Mouse (Mus musculus): Measurements from ENCODE around the gene Rassf6. TPM values are rescaled to one million over a fixed set of nuclear protein-coding genes. Genes with fewer than 3 reads are reported as not detected.

The Rassf6 gene
- 6.7 and 11.8 TPM in 2 replicates for polyA plus RNA-seq (2012; rRNA removed)

GRCm38 (mm10) chr5:90640286-90641217 is at the start of gene Rassf6:
Rassf6 (minus strand) TSS chr5:90640657.
- 12% methylated on average over 26 of the region's 26 CpGs for WGBS
- DNase-seq (ENCODE audit: low read depth, low spot score) = peak; percentile 92

DNA sequence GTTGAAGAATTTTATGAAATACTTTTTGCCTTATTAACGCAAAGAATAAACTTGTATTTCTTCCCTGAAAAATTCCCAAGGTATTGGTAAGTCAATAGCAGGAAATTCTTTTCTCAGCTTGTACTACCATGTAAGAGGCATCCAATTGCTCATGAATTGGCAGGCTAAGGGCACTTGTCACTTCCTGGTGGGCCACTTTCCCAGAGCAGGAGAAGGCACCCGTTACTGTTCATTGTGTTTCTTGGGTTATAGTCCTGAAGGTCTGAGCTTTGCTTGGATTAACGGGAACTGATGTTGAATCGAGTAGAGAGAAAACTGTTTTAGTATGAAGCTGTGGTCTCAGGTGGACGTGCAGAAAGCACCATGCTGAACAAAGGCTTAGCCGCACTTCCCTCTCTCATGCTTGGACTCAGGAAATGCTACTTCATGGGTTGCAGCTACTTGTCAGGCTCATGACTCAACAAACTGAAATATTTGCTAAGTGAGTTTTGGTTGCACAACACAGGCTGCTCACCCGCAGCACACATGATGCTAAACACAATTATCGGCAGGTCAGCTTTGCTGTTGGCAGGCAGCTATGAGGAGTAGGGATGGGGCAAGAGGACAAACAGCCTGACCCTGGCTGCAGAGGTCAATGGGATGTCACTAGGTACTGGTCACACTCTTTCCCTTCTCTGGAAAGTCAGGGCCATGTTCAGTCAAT is 49.1 kb upstream of the Rassf6 start:
- no peak for DNase-seq (ENCODE audit: low read depth, low spot score)
- 69% methylated on average over 8 of the region's 8 CpGs for WGBS

GRCm38 (mm10) chr5:90687913-90688312 is 47.5 kb upstream of the Rassf6 start:
- 92% methylated on average over 10 of the region's 10 CpGs for WGBS
- no peak for DNase-seq (ENCODE audit: low read depth, low spot score)

DNA sequence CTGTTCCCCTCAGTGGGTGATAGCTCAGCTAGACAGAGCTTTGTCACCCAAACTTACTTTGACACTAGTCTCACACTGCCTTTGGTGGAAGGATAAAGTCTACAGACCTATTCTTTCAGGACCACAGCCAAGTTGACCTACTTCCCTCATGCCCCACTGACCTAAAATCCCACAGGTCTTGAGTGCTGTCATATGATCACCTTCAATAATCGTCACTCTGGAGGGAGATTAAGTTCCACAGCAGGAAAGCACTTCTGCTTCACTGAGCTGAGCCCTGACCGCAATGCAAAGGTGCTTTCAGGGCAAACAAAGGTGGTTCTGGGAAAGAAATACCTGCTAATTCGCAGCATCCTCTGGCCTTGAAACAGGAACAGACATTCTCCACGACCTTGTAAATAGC is 44.5 kb upstream of the Rassf6 start:
- 51% methylated on average over 4 of the region's 4 CpGs for WGBS
- no peak for DNase-seq (ENCODE audit: low read depth, low spot score)

GRCm38 (mm10) chr5:90681842-90682241 is 41.4 kb upstream of the Rassf6 start:
- WGBS = 40% methylated on average over 4 of the region's 4 CpGs
- no peak for DNase-seq (ENCODE audit: low read depth, low spot score)

DNA sequence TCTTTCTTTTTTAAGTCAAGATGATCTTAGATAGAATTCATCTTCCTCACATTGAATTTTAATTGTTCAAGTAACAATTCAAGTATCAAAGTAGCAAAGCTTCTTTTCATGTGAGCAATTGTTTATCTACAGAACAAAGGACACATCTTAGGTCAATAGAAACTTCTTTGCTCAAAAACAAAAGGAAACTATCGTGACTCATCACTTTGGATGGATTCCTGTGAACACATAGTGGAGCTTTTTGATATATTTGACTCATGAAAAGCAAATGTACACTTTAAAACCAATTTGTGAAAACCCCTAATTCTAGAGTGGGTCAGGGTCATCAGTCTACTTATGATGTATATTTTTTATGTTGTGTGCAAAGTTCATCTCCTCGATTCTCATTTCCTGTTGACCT is 37.1 kb upstream of the Rassf6 start:
- 34% methylated on average over 2 of the region's 2 CpGs for WGBS
- DNase-seq (ENCODE audit: low read depth, low spot score) = no peak

- 50% methylated on average over 8 of the region's 8 CpGs for WGBS
Measured at GRCm38 (mm10) chr5:90661852-90662251, 21.4 kb upstream of the Rassf6 start.

DNA sequence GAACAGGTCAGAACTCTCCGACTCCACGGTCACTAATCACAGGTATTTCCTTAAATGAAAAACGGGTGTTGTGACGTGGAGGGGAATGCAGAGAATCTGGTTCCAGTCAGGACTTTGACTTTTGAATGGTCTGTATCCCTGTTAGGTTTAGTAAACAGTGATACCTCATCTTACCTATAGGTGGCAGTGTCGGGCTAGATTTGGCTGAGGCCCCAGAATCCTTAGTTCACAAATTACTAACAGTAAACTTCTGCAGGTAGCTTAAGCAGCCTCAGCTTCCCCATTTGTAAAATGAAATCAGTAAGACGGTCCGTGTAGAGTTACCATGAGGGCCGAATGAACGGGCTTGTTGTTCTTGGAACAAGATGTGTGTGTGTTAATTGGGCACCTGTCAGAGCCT is 21.0 kb upstream of the Rassf6 start:
- 12% methylated on average over 9 of the region's 9 CpGs for whole genome bisulfite sequencing
- no peak for DNase-seq (ENCODE audit: low read depth, low spot score)

More at GRCm38 (mm10) chr5:90661852-90662251, 21.4 kb upstream of the Rassf6 start:
- no peak for DNase-seq (ENCODE audit: low read depth, low spot score)

DNA sequence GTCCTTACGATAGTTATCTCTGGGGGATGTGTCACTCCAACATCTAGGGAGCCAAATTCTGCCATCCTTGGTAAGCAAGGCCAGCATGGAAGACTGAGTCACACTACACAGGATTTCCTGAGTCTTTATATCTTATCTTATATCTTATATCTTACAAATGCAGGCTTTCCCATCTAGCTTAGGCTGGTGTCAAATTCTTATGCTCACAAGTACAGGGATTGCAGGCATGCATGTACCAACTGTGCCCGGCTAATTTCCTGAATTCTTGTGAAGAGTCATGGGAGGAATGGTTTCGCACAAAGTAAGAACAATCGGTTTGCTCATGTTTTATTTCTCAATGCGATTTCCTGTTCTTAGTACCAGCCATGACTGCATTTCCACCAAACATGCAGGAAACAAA is 20.0 kb upstream of the Rassf6 start:
- 85% methylated on average over 5 of the region's 5 CpGs for WGBS

DNA sequence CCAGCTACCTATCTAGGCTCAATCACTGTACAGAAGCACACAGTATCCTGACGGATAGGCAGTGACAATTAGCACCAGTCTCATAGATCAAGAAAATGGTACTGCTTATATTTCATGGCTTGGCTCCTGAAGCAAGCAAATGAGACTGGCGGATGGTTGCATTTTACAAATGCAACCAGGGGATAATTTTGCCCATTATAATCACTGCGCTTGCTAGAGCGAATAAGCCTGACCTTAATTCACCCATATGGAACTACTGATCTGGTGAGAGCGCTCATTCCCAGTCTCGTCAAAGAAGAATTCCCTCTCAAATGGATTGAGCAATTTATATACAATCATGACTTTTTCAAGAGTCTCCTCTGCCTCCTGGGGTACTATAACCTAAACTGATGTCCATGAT is 16.2 kb upstream of the Rassf6 start:
- WGBS = 87% methylated on average over 6 of the region's 6 CpGs
- no peak for DNase-seq (ENCODE audit: low read depth, low spot score)

More for the DNA sequence above, 20.0 kb upstream of the Rassf6 start:
- DNase-seq (ENCODE audit: low read depth, low spot score) = no peak

DNA sequence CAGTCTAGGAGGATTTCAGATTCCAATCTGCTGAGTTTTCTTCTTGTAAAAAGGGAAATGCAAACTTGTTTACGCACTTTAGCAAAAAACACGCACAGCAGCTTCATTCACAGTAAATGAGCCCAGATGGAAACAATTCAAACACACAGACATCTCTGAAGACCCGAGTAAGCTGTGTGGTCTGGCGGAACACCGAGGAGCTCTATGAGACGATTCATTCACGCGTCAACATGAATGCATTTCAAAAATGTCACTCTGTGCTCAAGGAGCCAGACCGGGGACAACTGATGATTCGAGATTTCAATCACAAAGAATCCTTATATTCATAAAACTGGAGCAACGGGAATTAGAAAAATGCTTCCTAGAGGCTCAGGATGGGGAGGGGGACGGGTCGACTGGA is 15.4 kb upstream of the Rassf6 start:
- no peak for DNase-seq (ENCODE audit: low read depth, low spot score)
- WGBS = 67% methylated on average over 13 of the region's 13 CpGs

DNA sequence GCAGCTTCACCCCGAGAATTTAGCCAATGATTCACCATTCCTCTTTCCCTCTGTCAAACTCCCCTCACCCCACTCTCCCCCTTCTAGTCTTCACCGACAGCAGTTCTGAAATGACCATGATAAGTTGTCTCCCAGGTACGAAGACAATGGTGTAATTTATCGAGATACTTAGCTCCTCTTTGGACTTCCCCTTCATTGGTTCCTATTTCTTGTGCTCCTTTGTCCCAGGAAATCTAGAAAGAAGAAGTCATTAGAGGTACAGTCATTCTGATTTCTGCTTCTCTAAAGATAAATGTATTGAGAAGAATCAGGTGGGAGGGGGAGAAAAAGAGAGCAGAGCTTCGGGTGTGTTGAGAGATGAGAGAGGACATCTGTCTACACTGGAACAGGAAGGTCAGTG is 14.3 kb upstream of the Rassf6 start:
- 60% methylated on average over 5 of the region's 5 CpGs for WGBS
- DNase-seq (ENCODE audit: low read depth, low spot score) = no peak

- DNase-seq (ENCODE audit: low read depth, low spot score) = no peak
- 3% methylated on average over 3 of the region's 3 CpGs for WGBS
Measured at GRCm38 (mm10) chr5:90652724-90653123, 12.3 kb upstream of the Rassf6 start.

- no peak for DNase-seq (ENCODE audit: low read depth, low spot score)
- 29% methylated on average over 5 of the region's 5 CpGs for WGBS
Measured at GRCm38 (mm10) chr5:90650466-90651150, 10.2 kb upstream of the Rassf6 start.

GRCm38 (mm10) chr5:90647473-90647872 is 7.0 kb upstream of the Rassf6 start:
- DNase-seq (ENCODE audit: low read depth, low spot score) = no peak
- 50% methylated on average over 5 of the region's 5 CpGs for WGBS

GRCm38 (mm10) chr5:90646398-90646797 is 5.9 kb upstream of the Rassf6 start:
- no peak for DNase-seq (ENCODE audit: low read depth, low spot score)
- 83% methylated on average over 5 of the region's 5 CpGs for WGBS

DNA sequence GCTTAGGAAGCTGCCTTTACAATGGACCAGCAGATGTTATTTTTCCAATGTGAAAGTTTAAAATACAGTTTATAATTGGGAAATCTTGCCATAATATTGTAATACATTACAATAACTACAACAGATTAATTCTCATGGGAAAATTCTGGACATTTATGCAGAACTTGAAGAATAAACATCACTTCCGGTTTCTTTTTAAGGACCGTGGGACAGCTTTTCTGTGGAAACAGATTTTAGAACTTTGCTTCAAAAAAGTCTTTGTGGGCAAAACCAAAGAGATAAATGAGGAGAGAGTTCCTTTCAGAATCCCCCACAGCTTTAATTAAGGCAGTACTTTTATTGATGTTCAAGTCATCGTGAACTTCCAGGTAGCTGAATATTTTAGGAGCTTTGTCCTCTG is 5.1 kb upstream of the Rassf6 start:
- no peak for DNase-seq (ENCODE audit: low read depth, low spot score)
- 56% methylated on average over 3 of the region's 3 CpGs for WGBS

- 15% methylated on average over 10 of the region's 10 CpGs for WGBS
- DNase-seq (ENCODE audit: low read depth, low spot score) = no peak
Measured at GRCm38 (mm10) chr5:90641218-90641610, 757 bp upstream of the Rassf6 start.

- WGBS = 93% methylated on average over 7 of the region's 7 CpGs
Measured at GRCm38 (mm10) chr5:90634885-90635284, 5.6 kb downstream of the Rassf6 start.

DNA sequence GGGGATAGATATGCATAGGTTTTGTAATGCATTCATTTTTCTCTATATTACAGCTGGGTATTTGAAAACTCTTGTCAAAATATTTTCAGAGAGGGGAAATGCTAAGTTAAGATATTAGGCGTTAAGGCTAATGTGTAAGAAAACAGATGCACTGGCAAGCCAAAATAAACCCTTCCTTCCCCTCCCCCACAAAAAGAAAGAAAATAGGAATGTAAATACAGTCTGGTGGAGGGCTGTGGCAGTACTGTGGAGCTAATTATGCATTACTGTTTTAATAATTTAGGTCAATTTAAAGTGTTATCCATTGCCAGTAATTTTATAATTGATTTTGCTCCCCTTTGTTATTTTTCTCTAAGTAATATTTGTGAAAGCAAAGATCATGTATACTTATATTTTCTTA is 11.9 kb downstream of the Rassf6 start:
- WGBS = 83% methylated on average over 1 of the region's 1 CpGs

More at GRCm38 (mm10) chr5:90634885-90635284, 5.6 kb downstream of the Rassf6 start:
- no peak for DNase-seq (ENCODE audit: low read depth, low spot score)

More for the DNA sequence above, 11.9 kb downstream of the Rassf6 start:
- DNase-seq (ENCODE audit: low read depth, low spot score) = no peak
